Mouse (Mus musculus) olfactory bulb, adult 2 months (tissue): ENCODE results near the gene Notch2. TPM values are rescaled to one million over a fixed set of nuclear protein-coding genes. Genes with fewer than 3 reads are reported as not detected.
A peak's percentile ranks its signal among the peaks of the same experiment; 100 is the strongest.

Experiments used
- H3K27ac ChIP-seq: fragments of 200-500 bp; 2 replicates; pipeline ENCODE4 v1.5.1; 2012; ENCODE audit warnings: low read depth, low read length; ENCODE audit not compliant: insufficient read depth
- H3K4me1 ChIP-seq: fragments of 200-500 bp; 2 replicates; pipeline ENCODE4 v1.6.1; 2012; ENCODE audit warnings: low read length; ENCODE audit not compliant: control insufficient read depth, insufficient read depth
- H3K4me3 ChIP-seq: fragments of 200-500 bp; 2 replicates; pipeline ENCODE4 v1.5.1; 2012; ENCODE audit warnings: mild to moderate bottlenecking, low read depth, low read length, moderate library complexity; ENCODE audit not compliant: insufficient read depth
- CTCF ChIP-seq: fragments of 200-500 bp; IDR thresholded peaks from 2 replicates; pipeline ENCODE4 v1.5.1; 2012; ENCODE audit warnings: low read depth, mild to moderate bottlenecking, low read length, moderate library complexity; ENCODE audit not compliant: insufficient read depth
- POLR2A ChIP-seq: fragments of 200-500 bp; IDR thresholded peaks from 2 replicates; pipeline ENCODE4 v1.6.1; 2012; ENCODE audit warnings: mild to moderate bottlenecking, low read depth, low read length, moderate library complexity; ENCODE audit not compliant: insufficient read depth
- WGBS: fragments of 180-500 bp; shearing (Covaris S2); methylation state at CpG from one replicate; pipeline ENCODE4 v1.1.7; 2018; 5-methylcytosine and 5-hydroxymethylcytosine counted together
- polyA plus RNA-seq: library from polyadenylated mRNA; stranded (reverse); fragments of >200 nt; gene quantifications from 2 replicates; pipeline ENCODE4 v1.2.4, GENCODE M21; 2012; ENCODE audit warnings: low replicate concordance; ENCODE audit not compliant: missing spikeins, insufficient read depth, insufficient read length

Gene Notch2
- polyA plus RNA-seq, 1 experiment, result not detected

- H3K4me1 ChIP-seq, result no peaks in the 10 kb centered on the region
- H3K4me3 ChIP-seq, result no peak overlapping the region
- 83% methylated on average over 5 of the region's 5 CpGs for WGBS
- H3K27ac ChIP-seq, result no peak overlapping the region
- TF ChIP-seq POLR2A, result no peak
Observed at GRCm38 (mm10) chr3:98006973-98007372, 6.4 kb upstream of the Notch2 start.

GRCm38 (mm10) chr3:98008143-98008542 is 5.2 kb upstream of the Notch2 start:
- WGBS, result 88% methylated on average over 6 of the region's 6 CpGs
- no peak overlapping the region for H3K27ac ChIP-seq
- no peak for TF ChIP-seq CTCF
- TF ChIP-seq POLR2A, result no peak
- H3K4me1 ChIP-seq, result no peaks in the 10 kb centered on the region
- no peak overlapping the region for H3K4me3 ChIP-seq

- no peak overlapping the region for H3K4me3 ChIP-seq
- H3K27ac ChIP-seq, result no peak overlapping the region
- H3K4me1 ChIP-seq, result no peaks in the 10 kb centered on the region
- TF ChIP-seq POLR2A (no peak), CTCF (no peak)
- 83% methylated on average over 7 of the region's 7 CpGs for WGBS
Observed at GRCm38 (mm10) chr3:98009190-98009840, 4.0 kb upstream of the Notch2 start.

DNA sequence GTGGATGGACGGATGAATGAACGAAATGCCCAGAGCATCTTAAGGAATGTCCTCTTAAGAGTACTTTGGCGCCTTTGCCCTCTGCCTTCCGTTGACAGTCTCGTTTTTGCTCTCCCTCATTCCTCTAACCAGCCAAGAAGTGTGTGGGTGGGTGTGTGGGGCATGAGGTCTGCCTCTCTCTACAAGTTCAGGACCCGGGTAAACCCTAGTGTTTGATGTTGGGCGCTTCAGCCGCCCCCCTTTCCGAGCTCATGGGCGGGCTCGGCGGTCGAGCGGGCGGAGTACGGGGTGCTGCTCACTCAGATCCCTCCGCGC is 284 bp upstream of the Notch2 start:
- TF ChIP-seq POLR2A, result no peak
- TF ChIP-seq CTCF, result no peak
- Histone ChIP-seq H3K4me1 (peaks cover 9% of the 10 kb centered on the region; the same call in 1 of the 2 replicates), H3K4me3 (peak overlapping the region; percentile 82), H3K27ac (no peak overlapping the region)
- WGBS, result under 1% methylated on average over 18 of the region's 18 CpGs

- Histone ChIP-seq H3K27ac (peak overlapping the region; percentile 72), H3K4me3 (peak overlapping the region; percentile 41), H3K4me1 (peaks cover 20% of the 10 kb centered on the region)
- TF ChIP-seq CTCF (no peak), POLR2A (no peak)
- 21% methylated on average over 14 of the region's 14 CpGs for WGBS
Observed at GRCm38 (mm10) chr3:98015205-98016171, 2.2 kb downstream of the Notch2 start.

GRCm38 (mm10) chr3:98016901-98017591 is 3.7 kb downstream of the Notch2 start:
- peaks cover 26% of the 10 kb centered on the region for H3K4me1 ChIP-seq
- WGBS, result 71% methylated on average over 5 of the region's 5 CpGs
- no peak overlapping the region for H3K27ac ChIP-seq
- TF ChIP-seq POLR2A (no peak), CTCF (no peak)
- no peak overlapping the region for H3K4me3 ChIP-seq

GRCm38 (mm10) chr3:98018187-98018586 is 4.9 kb downstream of the Notch2 start:
- Histone ChIP-seq H3K4me3 (no peak overlapping the region), H3K27ac (no peak overlapping the region), H3K4me1 (peaks cover 26% of the 10 kb centered on the region)
- TF ChIP-seq POLR2A, result no peak
- TF ChIP-seq CTCF, result no peak
- 66% methylated on average over 4 of the region's 4 CpGs for WGBS

- WGBS, result 46% methylated on average over 9 of the region's 9 CpGs
- no peak overlapping the region for H3K27ac ChIP-seq
- H3K4me1 ChIP-seq, result peaks cover 33% of the 10 kb centered on the region
- no peak overlapping the region for H3K4me3 ChIP-seq
- no peak for TF ChIP-seq POLR2A
Observed at GRCm38 (mm10) chr3:98020431-98021229, 7.3 kb downstream of the Notch2 start.
